Mouse (Mus musculus) heart, postnatal 0 days (tissue): Measurements from ENCODE around the gene Pla1a.

Experiments used
- CTCF ChIP-seq: IDR thresholded peaks from 2 replicates; pipeline ENCODE4 v1.5.1; 2016; ENCODE audit warnings: antibody characterized with exemption, control low read depth, low read depth
- EP300 ChIP-seq: IDR thresholded peaks from 2 replicates; pipeline ENCODE4 v1.6.1; 2016; ENCODE audit warnings: antibody characterized with exemption, low read depth

GRCm38 (mm10) chr16:38432498-38433425 is at the start of gene Pla1a:
- TF ChIP-seq CTCF (no peak), EP300 (no peak)
